Mouse (Mus musculus): ENCODE data around the gene Fzd10.

Fzd10 gene

DNA sequence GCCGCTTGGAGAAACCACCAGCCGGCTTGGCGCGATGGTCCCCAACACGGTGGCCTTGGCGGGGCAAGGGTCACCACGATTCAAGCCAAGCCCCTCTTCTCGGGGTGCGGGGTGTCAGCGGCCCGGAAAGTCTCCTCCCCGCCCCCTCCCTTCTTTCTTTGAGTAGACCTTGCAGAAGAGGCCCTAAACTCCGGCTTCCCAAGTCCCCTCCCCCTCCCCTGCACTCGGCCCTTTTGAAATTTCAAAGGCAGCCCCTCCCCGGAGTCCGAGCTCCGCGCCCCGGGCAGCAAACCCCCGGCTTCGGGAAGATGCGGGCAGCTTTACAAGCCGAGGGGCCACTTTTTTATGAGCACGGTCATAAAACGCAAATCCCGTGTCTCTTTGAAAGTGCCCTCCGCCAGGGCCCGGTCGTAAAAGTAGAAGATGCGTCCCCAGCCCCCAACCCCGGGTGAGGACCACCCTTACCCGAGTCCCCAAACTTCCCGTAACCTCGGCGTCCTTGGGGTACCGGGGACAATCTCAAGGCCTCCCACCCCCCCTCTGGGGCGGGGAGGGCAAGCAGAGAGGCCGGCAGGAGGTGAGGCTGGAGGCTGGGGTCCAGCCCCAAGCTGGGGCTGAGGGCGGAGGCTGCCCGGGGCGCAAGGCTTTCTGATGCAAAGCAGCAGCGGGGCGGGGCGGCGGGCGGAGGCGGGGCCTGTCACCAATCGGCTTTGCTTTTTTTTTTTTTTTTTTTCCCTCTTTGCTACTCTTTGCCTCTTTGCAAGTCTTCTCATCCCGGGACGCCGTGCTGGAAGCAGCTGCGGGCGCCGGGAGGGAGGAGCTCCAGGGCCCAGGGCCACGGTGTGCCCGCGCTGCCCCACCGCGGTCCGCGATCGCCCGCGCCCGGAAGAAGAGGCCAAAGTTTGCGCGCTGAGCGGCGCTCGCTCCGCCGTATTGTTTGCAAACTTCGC is at the start of gene Fzd10:
Fzd10 (plus strand) TSS at position 773 of the 950 bp plus-strand sequence.
- no peak for DNase-seq

DNA sequence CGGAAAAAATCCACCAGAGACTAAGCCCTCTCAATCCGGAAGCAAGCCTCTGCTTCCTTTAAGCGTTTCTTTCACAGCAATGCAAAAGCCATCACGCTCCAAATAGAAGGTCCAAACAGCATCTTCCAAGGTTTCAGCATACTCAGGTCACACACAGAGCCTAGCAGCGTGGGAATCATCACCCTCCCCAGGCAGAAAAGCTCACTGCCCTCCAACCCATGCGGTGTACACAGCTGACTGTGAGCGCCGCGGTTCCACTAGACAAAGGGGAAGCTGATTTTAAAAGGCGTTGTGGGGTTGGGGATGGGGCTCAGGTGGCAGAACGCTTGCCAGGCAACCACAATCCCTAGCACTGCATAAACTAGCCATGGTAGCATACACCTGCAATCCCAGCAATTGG is 49.2 kb upstream of the Fzd10 start:
- no peak for DNase-seq

DNA sequence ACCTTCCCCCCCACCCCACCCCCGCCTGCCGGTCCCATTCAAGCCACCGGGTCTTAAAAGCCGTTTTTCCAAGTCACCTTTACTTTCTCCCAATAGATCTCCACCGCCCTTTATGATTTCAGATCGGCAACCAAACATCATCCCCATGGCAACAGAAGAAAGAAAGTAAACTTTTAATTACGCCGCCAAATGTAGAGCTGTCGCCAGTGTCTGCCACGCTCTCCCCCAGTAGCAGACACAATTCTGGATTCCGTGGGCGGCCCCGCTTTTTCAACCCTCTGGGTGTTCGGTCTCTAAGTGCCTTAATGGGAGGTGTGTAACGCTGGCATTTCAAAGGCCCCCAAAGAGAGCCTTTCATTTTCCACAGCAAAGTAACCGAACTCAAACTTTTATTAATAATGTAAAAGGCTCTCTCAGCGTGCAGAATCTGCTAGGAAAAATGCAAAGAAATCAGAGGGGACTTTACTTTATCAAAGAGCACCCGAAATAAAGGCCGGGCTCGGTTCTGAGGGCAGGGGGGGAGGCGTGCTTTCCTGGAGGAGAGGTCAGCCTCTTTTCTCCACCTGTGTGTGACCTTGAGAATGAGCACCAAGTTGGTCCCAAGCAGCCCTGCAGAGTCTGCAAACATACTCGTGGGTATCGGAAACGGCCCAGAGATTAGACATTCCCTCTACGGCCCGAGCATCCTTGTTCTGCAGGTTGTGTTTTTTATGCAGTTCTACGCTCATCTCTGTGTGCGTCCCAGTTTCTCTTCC is 48.3 kb upstream of the Fzd10 start:
- no peak for DNase-seq

DNA sequence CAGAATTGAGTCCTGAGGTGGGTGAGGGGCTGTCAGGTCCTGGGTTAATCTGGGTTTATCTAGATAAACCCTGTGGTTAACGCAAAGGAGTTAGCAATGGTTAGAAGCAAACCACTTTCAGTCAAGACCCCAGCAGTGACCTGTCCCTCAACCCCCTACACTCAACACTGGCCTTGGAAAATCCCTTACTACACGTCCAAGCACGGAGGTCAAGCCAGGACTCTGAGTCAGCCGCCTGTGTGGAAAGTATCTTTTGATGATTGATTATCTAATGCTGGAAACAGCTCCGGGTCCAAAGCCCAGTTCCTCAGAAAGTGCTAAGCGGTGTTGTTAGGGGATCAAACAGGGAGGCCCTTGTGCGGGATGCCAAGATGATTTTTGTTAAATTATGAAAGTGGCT is 42.5 kb upstream of the Fzd10 start:
- no peak for DNase-seq

DNA sequence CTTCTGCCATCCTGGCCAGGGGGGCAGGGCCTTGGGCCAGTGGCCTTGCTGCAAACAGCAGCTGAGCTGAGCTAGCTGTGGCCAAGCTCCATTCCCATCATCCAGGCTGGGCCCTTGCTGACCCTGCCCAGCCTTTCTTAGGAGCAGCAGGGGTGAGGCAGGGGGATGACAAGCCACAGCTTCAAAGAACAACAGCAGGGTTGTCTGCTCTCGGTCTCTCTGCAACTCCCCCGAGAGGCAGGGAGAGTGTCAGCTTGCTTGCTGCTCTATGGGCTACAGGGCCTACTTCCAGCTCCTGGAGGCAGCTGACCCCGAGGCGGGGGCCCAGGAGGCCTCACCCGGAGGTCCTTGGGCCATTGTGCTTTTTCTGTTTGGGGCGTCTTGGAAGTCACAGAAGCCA is 33.3 kb upstream of the Fzd10 start:
- DNase-seq = no peak

DNA sequence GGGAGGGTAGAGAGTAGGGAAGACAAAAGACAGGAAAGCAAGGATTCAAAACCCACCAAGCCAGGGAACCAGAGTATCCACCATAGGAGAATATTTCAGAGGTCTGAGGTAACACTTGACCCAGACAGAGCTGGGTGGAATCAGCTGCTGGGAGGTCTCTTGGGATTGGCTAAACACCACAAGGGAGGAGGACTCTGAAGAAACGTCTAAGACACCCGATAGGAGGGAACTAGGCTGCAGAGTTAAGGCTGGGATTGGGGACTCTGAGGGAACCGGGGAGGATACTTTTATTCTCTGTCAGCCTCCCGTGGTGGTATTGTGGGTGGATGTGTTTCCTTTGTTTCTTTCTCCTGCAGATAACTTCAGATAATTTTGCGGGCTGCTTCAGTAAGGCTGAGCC is 31.7 kb upstream of the Fzd10 start:
- no peak for DNase-seq

DNA sequence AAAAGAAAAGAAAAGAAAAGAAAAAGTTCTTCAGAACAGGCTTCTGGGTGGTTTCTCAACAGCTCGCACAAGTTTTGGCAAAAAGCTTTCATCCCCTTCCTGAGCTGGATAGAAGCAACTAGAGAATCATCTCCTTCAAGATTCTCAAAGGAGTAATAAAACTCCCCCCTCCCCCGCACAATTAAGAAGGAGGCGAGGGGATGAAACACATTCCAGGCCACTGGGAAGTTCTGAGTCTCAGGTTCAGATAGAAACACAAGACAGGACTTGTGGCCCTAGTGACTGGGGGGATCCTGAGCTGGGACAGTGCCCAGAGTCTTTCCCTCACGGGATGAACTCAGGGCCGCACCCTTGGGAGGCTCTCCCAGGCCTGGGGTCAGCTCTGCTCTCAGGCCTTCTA is 30.6 kb upstream of the Fzd10 start:
- no peak for DNase-seq

DNA sequence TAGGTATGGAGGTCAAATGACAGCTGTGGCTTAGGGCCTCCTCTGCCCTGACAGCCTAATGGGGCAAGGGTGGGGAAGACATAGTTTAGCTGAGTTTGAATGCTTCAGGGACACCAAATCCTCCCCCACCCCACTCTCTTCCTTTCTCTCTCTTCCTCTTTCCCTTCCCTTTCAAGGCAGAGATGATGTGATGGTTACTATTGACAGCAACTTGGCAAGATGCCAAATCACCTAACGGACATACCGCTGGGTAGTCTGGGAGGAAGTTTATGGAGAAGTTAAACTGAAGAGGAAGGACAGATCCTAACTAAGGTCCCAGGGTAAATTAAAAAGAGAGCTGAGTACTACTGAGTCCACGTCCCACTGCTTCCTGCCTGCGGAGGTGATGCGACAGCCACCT is 29.8 kb upstream of the Fzd10 start:
- no peak for DNase-seq

DNA sequence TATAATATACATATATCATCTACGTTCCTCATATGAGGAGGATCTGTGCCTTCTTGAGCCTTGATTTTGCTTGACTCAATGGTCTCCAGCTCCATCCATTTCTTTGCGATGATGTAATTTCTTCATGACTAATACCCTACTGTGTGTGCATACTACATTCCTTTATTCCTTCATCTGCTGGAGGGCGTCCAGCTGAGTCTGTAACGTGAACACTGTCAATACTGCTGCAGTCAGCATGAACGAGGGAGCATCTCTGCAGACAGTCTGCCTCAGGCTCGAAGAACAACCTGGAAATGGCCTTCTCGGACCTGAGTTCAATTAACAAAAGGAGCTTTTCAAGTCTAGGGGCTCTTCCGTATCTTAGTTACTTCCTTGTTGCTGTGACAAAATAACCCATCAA is 28.9 kb upstream of the Fzd10 start:
- no peak for DNase-seq

DNA sequence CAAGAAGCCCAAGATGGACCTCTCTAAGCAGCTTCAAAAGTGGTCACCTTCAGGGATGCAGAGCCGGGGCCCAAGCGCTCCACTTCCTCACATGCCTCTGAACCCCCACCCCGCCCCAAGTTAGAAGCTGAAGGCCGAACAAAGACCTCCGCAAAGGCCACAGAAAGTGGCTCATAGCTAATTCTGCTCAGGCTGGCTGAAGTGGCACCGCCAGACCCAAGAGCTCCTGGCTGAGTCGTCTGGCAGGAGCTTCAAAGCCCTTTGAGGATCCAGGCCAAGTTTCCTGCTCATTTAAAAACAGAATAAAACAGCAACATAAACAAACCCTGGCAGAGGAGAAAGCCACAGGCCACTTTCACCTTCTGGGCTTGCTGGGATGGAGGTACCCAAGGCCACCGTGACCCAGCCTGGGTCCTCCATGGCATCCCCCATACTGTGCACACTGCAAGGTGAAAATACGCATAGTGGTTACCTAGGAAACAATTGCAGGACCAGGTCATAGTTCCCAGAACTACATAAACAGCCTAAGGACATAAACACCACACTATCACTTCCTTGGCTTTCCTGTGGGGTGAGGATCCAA is 24.6 kb upstream of the Fzd10 start:
- no peak for DNase-seq

DNA sequence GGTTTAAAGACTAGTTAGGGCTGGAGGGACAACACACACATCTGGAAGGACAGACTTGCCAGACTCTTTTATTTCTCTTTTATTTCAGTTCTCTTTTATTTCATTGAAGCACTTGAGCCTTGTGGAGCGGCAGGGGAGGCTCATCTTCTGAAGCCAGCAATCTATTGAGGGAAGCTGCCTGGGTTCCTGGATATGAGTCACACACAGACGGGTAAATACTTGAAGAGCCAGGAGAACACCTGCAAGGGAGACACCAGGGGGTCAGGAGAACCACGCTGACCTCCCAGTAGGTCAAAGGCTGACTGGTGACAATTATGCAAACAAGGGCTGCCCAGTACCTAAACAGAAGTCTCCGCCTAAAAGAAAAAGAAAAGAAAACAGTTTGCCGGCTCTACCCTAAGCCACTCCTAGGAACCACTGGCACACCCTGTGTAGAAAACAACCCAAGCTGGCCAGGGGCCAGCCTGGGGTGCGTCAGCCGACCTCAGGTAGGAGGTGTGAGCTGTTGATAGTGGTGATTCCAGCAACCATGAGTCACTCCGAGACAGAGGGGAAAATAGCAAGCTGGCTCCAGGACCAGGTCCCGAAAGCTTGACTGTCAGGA is 21.5 kb upstream of the Fzd10 start:
- no peak for DNase-seq

DNA sequence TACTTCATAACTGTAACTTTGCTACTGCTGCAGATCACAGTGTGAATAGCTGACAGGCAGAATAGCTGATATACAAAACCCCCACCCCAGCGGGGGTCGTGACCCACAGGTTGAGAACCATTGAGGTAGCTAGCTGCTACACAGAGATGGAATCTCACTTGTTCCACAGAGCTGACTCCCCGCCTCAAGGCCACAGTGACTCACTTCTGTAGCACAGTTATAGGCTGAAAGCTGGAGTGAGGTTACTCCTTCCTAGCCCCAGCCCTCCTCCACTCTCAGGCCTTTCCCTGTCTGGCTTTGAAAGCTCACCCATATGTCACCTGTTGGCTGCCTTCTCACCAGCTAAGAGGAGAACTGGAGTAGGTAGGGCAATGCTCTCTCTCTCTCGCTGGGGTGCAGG is 19.7 kb upstream of the Fzd10 start:
- DNase-seq = no peak

DNA sequence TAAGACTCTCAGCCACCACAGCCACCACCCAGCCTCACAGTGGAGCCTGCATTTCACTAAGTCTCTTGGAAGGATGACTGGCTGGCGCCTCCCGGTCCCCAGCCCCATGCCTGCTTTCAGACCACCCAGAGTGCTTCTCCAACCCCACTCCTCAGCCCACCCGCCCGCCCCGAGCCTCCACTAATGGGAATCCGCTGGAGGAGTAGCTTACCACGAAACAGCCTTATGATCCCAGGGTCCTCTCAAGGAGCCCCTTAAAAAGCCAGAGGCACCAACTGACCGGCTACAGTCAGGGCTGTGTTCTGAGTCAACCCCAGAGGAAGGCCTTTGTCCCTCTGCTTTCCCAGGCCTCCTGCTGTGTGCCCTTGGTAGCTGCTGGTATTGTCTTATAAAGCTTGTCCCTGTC is 19.1 kb upstream of the Fzd10 start:
- DNase-seq = no peak

DNA sequence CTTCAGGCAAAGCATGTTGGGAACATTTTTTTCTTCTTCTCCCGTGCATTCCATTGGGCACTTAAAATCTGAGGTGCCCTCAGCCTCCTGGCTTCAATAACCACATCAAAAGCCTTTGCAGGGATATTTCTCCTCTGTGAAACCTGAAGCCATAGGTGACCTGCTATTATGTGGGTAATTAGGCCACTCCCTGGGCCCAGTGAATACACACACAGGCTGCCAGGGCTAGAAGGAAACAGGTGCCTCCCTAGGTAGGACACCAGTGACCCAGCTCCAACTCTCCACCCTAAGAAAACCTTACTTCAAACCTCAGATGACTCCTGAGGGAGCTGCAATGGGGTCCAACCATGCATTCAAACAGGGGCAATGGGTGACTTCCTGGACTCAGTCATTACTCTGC is 11.4 kb upstream of the Fzd10 start:
- no peak for DNase-seq

DNA sequence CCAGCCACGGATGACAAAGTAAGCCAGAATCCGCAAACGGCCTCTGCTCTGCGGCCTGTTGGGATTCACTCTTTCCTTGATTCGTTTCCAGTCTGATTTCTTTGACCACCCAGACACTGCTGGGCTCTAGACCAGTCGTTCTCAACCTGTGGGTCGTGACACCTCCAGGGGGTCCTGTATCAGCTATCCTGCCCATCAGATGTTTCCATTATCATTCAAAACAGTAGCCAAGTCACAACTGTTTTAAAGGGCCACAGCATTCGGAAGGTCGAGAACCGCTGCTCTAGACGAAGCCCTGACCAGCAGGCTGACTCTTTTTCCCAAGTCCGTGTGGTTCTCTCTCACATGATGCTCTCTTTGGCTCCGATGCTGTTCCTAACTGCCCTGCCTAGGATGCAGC is 7.2 kb upstream of the Fzd10 start:
- DNase-seq = no peak

DNA sequence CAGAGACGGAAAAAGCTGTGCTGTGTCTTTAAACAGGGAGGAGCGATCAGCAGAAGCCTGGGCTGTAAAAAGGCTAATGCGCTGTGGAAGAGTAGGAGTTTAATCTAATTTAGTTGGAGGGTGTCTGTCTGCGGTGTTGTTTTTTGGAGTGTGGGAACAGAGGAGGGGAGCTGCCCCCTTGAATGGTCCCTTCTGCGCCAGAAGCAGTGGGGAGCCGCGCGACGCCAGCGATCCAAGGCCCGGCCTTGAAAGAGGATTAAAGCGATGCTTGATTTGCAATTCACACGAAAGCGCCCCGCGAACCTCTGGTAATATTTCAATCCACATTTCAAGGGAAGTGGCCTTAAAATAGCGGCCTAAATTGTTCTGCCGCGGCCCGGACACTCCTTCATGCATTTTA is 3.8 kb upstream of the Fzd10 start:
- DNase-seq = no peak

DNA sequence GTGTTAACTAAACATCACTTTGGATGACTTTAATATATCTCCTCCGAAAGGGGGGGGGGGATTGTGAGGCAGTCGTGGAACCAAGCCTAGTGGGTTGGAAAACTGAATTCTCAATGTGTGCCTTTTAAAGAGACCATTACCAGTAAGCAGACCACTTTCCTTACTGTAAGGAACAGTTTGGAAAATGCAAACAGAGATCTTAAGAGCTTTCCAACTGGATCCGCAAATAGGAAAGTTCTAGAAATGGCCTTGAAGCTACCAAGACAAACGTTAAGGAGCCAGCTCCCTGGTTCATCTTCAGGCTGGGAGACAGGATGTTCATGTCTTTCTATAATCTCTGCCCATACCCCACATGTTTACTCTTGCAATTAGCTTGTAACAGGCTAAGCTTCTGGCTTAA is 3.3 kb upstream of the Fzd10 start:
- DNase-seq = no peak

DNA sequence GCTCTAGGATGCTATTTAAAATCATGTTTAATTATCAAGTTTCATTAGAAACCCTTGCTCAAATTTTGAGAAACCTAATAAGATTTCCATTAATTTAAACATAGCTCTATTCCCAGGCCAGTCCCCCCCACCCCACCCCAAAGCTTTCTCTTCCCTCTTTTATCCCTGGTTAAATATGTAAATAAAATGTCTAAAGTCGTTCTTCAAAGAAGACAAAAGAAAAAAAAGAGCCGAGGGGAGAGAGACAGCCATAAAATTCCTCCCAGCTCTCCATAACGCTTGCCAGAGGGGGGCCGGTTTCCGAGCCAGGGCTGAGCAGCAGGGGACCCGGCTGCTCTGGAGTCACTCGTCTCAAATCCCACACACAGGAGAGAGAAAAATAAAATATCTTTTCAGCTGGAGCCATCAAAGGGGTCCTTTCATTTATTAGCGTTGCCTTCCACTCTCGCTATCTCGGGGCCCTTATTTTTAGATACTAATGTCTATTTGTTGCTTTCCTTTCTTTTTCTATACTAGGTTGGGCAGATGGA is 2.4 kb upstream of the Fzd10 start:
- no peak for DNase-seq

DNA sequence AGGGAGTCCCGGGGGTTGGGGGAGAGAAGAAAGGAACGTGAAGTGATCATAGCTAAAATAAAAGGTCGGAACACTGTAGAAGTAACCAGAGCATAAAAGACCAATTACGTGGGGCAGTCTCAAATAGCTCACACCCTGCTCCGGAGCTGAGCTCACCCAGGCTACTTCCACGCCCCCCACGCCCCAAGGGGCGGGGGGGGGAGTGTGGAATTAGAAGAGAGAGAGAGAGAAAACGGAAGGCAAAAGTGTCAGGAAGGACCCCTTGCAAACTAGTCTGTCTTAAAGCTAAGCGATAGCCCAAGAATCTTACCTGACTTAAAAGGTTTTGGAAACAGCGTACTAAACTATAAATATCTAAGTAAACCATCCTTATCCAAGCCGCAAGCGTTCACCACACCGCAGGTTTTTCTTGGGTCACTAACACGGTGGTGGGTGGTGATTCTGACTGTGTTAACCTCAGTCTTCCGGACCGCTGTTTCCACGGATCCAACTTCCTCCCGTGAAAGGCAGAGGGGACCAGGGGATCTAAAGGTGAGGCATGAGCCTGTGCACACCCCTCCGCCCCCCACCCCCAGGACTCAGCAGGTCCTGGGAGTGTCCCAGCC is 1.8 kb upstream of the Fzd10 start:
- no peak for DNase-seq

DNA sequence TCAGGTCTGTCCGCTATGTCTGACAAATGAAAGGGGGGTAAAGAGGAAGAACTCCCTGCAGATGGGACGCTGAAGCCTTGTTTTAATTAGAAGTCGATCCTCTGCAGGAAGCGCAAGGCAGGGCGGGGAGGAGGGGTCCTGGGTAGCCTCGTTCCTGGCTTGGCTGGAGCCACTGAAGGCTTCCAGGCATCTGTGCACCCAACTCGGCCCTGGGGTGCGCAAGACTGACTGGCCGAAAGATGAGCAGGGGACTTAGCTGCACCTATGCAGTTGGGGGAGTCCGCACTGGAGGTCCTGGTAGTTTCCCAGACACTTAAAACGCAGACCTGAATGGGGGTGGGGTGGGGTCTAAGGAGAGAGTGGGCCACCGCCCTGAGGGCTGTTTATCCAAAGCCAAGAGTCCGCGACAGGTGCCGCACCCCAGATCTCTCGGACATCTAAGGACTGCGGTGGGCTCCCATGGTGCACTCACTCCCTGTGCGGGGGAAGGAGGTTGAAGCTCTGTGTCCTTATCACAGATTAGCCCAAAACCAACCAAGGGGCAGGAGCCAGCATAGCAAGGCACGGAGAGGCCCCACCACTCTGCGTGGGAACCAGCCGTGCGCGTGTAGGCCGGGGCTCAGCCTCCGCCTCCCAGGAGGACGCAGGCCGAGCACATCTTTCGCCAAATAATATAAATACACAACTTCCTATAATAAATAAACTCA is 1.1 kb upstream of the Fzd10 start:
- DNase-seq = no peak

DNA sequence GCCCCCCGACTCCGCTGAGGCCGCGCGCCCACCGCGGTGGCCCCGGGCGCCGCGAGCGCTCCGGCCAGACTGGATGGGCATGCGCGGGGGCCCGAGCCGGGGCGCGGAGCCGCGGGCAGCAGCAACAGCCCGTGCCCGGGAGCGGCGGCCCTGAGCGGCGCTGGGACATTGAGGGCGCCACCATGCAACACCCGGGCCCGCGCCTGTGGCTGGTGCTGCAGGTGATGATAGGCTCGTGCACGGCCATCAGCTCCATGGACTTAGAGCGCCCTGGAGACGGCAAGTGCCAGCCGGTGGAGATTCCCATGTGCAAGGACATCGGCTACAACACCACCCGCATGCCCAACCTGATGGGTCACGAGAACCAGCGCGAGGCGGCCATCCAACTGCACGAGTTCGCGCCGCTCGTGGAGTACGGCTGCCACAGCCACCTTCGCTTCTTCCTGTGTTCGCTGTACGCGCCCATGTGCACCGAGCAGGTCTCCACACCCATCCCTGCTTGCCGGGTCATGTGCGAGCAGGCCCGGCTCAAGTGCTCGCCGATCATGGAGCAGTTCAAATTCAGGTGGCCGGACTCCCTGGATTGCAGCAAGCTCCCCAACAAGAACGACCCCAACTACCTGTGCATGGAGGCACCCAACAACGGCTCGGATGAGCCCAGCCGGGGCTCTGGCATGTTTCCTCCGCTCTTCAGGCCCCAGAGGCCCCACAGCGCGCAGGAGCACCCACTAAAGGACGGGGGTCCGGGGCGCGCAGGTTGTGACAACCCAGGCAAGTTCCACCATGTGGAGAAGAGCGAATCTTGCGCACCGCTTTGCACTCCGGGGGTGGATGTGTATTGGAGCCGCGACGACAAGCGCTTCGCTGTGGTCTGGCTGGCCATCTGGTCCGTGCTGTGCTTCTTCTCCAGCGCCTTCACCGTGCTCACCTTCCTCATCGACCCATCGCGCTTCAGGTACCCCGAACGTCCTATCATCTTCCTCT is 684 bp downstream of the Fzd10 start:
- no peak for DNase-seq

Measured in kidney, adult 9 months (tissue).